Mouse (Mus musculus): ENCODE results near the gene Tril.

- TF ChIP-seq HCFC1 (IDR thresholded peaks at IDR 0.05; ENCODE audit: borderline replicate concordance, insufficient read depth, low read length) (no peak), ZC3H11A (IDR thresholded peaks at IDR 0.05; ENCODE audit: borderline replicate concordance, low read depth, low read length) (peak; percentile 74; the same call in 1 of the 2 replicates)
Observed at GRCm38 (mm10) chr6:53781171-53781570, 39.5 kb downstream of the Tril start.

All from ES-E14 (cell line).